Mouse (Mus musculus) intestine, embryonic 15.5 days (tissue): Measurements from ENCODE around the gene Fam131a. TPM values are rescaled to one million over a fixed set of nuclear protein-coding genes. Genes with fewer than 3 reads are reported as not detected.

ENCODE experiments used
- ATAC-seq: fragments of 200-750 bp; cut with Nextera tagmentation; 2 replicates; pipeline ENCODE4 v1.8.0; 2017; ENCODE audit warnings: moderate TSS enrichment, moderate library complexity
- H3K27ac ChIP-seq: fragments of 300-500 bp; sonication (generic); 2 replicates; pipeline ENCODE4 v1.5.1; 2015; ENCODE audit warnings: mild to moderate bottlenecking, inconsistent platforms
- H3K27me3 ChIP-seq: fragments of 300-500 bp; sonication (generic); replicated peaks from 2 replicates; pipeline ENCODE4 v1.6.1; 2015; ENCODE audit warnings: inconsistent platforms
- H3K36me3 ChIP-seq: fragments of 300-500 bp; sonication (generic); 2 replicates; pipeline ENCODE4 v1.6.1; 2015; ENCODE audit warnings: inconsistent platforms
- H3K4me1 ChIP-seq: fragments of 300-500 bp; sonication (generic); replicated peaks from 2 replicates; pipeline ENCODE4 v1.6.1; 2015; ENCODE audit warnings: inconsistent platforms
- H3K4me2 ChIP-seq: fragments of 300-500 bp; sonication (generic); replicated peaks from 2 replicates; pipeline ENCODE4 v1.6.1; 2015; ENCODE audit warnings: mild to moderate bottlenecking, inconsistent platforms
- H3K4me3 ChIP-seq: fragments of 300-500 bp; sonication (generic); replicated peaks from 2 replicates; pipeline ENCODE4 v1.5.1; 2015; ENCODE audit warnings: inconsistent platforms
- H3K9ac ChIP-seq: fragments of 300-500 bp; sonication (generic); 2 replicates; pipeline ENCODE4 v1.6.1; 2015; ENCODE audit warnings: inconsistent platforms
- H3K9me3 ChIP-seq: fragments of 300-500 bp; sonication (generic); 2 replicates; pipeline ENCODE4 v1.6.1; 2016; ENCODE audit warnings: inconsistent platforms
- WGBS: fragments of 180-500 bp; shearing (Covaris S2); methylation state at CpG from one replicate; pipeline ENCODE4 v1.1.7; 2015; 5-methylcytosine and 5-hydroxymethylcytosine counted together
- polyA plus RNA-seq: library from polyadenylated mRNA; unstranded; fragments of >200 nt; fragmentation: Nextera tagmentation; extraction: Ambion mirVana; gene quantifications from 2 replicates; pipeline ENCODE4 v1.2.1, GENCODE M21; 2015

Gene Fam131a
- polyA plus RNA-seq, 1 experiment from 2014 or later, result 6.7 TPM

DNA sequence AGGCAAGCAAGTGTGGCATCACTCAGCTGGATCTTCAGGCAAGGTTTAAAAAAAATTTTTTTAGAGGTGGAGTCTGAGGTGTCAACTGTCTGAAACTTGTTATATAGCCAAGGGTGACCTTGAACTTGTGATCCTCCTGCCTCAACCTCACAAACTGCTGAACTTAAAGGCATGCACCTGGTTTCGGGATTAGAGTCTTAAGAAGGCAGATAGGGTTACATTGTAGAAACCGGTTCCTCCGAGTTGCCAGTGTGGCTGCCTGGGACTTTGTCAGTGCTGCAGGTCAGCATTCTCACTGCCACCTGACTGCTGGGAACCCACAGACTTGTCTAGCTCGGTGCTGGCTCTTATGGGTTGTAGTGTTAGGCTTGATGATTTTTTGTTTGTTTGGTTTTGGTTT lies 30.2 kb downstream of the Fam131a start:
- Histone ChIP-seq H3K9ac (no peak overlapping the region), H3K9me3 (no peaks in the 10 kb centered on the region), H3K27ac (no peak overlapping the region), H3K36me3 (0 out of 2 replicates have a peak, but pooled peaks cover 7% of the 10 kb centered on the region), H3K4me3 (no peak overlapping the region), H3K4me2 (no peak overlapping the region), H3K4me1 (0 out of 2 replicates have a peak, but pooled peaks cover 4% of the 10 kb centered on the region), H3K27me3 (no peaks in the 10 kb centered on the region)
- no peak for ATAC-seq
- WGBS, result 45% methylated on average over 4 of the region's 4 CpGs

DNA sequence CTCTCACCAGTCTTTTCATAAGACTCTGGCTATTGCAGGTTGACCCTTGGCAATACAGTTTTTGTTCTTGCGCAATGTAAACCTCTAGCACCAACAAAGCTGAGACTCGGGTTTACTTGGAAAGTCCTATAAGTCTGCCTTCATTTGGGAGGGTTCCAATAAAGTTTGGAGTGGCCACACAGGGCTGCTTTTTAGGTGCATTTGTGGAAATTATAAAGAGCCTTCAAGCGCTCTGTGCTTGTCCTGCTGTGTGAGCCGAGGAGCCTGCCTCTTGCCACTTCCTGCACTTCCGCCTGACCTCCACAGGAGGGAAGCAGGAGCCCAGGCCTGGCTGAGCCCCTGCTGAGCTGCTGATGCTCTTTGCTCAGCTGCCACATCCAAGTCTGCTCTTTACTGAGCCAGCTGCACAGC lies 31.3 kb downstream of the Fam131a start:
- 0 out of 2 replicates have a peak, but pooled peaks cover 7% of the 10 kb centered on the region for H3K36me3 ChIP-seq
- peak; percentile 80 for ATAC-seq
- H3K27ac ChIP-seq, result no peak overlapping the region
- H3K27me3 ChIP-seq, result no peaks in the 10 kb centered on the region
- WGBS, result 33% methylated on average over 5 of the region's 5 CpGs
- H3K9ac ChIP-seq, result no peak overlapping the region
- H3K4me3 ChIP-seq, result no peak overlapping the region
- H3K9me3 ChIP-seq, result no peaks in the 10 kb centered on the region
- no peaks in the 10 kb centered on the region for H3K4me1 ChIP-seq
- H3K4me2 ChIP-seq, result no peak overlapping the region

DNA sequence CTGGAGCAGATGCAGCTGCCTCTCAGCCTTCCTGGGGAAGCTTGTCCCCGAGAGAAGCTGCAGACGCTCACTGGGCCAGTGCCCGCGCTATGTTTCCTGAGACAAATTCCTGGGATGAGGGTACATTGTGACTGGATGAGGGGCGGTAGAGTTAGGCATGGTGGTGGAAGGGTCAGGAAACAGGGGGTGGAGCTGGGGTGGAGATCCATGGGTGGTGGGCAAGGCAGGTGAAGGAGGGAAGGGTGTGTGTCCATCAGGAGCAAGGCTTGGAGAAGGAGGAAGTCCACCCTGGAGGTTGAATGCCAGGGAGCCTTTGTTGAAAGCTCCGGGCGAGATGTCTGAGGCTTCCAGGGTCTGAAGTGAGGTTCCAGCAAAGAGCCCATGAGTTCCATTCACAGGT lies 32.3 kb downstream of the Fam131a start:
- Histone ChIP-seq H3K4me3 (no peak overlapping the region), H3K4me1 (peaks cover 2% of the 10 kb centered on the region), H3K27ac (no peak overlapping the region), H3K36me3 (0 out of 2 replicates have a peak, but pooled peaks cover 4% of the 10 kb centered on the region), H3K27me3 (no peaks in the 10 kb centered on the region), H3K4me2 (no peak overlapping the region), H3K9ac (no peak overlapping the region), H3K9me3 (no peaks in the 10 kb centered on the region)
- no peak for ATAC-seq
- 78% methylated on average over 7 of the region's 7 CpGs for WGBS

DNA sequence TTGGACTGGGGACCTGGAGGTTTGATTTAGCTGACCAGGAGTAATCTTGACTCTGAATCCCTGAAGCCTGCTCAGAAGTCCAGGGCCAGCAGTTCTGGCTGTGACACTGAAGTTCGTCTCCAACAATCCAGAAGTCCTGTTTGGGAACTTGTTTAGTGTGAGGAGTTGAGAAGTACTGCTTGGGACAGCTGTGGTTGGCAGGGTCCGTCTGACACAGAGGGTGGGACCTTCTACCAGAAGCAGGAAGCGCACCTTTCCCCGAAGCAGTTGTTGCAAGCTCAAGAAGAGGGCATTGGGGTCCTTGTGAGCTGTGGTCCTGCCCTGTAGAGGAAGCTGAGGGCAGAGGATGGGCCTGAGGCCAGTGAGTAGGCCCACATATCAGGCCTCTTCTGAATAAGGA lies 32.7 kb downstream of the Fam131a start:
- no peak overlapping the region for H3K4me3 ChIP-seq
- H3K27ac ChIP-seq, result no peak overlapping the region
- ATAC-seq, result no peak

DNA sequence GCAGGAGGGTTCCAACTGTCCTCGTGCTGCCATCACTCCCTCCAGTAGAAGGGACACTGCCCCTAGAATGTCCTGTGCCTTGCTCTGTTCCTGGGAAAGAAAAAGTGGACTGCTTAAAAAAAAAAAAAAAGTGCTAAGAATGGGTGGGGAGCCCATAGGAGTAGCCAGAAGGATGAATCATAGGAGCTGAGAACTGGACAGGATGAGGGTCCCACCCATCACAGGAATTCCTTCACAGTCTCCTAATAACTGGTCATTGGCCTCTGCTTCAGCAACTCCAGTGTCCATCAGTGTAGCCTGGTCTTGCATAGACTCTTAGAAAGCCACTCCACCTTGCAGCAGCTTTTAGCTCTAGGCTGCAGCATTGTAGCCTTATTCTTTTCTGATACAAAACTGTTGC lies 33.3 kb downstream of the Fam131a start:
- H3K9ac ChIP-seq, result no peak overlapping the region
- no peaks in the 10 kb centered on the region for H3K9me3 ChIP-seq
- H3K36me3 ChIP-seq, result 0 out of 2 replicates have a peak, but pooled peaks cover 4% of the 10 kb centered on the region
- H3K4me1 ChIP-seq, result peaks cover 5% of the 10 kb centered on the region
- H3K4me2 ChIP-seq, result no peak overlapping the region
- 63% methylated on average over 1 of the region's 1 CpGs for WGBS
- H3K27me3 ChIP-seq, result no peaks in the 10 kb centered on the region
- H3K27ac ChIP-seq, result no peak overlapping the region
- no peak for ATAC-seq
- no peak overlapping the region for H3K4me3 ChIP-seq

More for the DNA sequence above, 32.7 kb downstream of the Fam131a start:
- Histone ChIP-seq H3K27me3 (no peaks in the 10 kb centered on the region), H3K9me3 (no peaks in the 10 kb centered on the region), H3K4me1 (peaks cover 5% of the 10 kb centered on the region), H3K4me2 (no peak overlapping the region), H3K36me3 (0 out of 2 replicates have a peak, but pooled peaks cover 4% of the 10 kb centered on the region), H3K9ac (no peak overlapping the region)
- WGBS, result 75% methylated on average over 4 of the region's 4 CpGs

DNA sequence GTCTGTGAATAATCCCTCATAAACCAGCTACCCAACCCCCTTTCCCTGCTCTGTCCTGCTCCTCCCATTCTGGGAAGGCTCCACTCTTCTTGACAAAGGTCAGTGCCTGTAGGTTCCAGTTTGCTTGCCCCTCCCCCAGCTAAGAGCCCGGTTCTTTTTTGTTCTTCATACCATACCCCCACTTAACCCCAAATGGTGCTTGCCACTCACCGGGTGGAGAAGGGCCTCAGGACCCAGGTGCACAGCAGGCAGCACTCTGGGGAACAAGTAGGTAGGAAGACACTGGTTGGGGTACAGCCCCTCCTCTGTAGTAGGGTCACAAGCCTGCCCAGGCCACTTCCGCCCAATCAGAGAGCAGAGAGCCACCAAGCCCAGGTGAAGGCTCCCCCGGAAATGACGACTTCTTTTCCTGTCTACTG lies 37.3 kb downstream of the Fam131a start:
- no peaks in the 10 kb centered on the region for H3K9me3 ChIP-seq
- 32% methylated on average over 5 of the region's 5 CpGs for WGBS
- peaks cover 14% of the 10 kb centered on the region for H3K27me3 ChIP-seq
- no peaks in the 10 kb centered on the region for H3K36me3 ChIP-seq
- ATAC-seq, result peak; percentile 67
- H3K27ac ChIP-seq, result no peak overlapping the region
- peaks cover 18% of the 10 kb centered on the region for H3K4me1 ChIP-seq
- H3K4me3 ChIP-seq, result no peak overlapping the region
- peak overlapping the region; percentile 30; the same call in 1 of the 2 replicates for H3K4me2 ChIP-seq
- H3K9ac ChIP-seq, result no peak overlapping the region

DNA sequence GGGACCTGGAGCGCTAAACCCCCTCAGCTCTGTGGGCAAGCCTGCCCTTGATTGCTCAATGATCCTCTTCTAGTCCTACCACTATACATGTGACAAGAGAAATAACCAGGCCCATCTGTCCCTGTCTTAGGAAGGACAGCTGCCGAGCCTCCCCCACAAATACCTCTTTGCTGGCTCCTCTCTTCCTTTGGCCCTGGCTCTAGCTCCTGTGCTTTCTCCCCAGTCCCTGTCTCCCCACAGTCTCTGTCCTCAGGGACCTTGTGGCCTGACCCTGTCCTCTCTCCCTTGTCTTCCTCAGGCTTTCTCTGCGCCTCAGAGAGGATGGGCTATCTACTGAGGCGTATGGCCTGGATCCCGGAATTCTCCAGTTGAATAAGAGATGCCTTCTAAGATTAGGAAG lies 38.6 kb downstream of the Fam131a start:
- no peak overlapping the region for H3K4me2 ChIP-seq
- ATAC-seq, result no peak
- H3K4me1 ChIP-seq, result peaks cover 18% of the 10 kb centered on the region
- H3K9ac ChIP-seq, result no peak overlapping the region
- peaks cover 26% of the 10 kb centered on the region for H3K27me3 ChIP-seq
- H3K9me3 ChIP-seq, result no peaks in the 10 kb centered on the region
- H3K36me3 ChIP-seq, result no peaks in the 10 kb centered on the region
- no peak overlapping the region for H3K4me3 ChIP-seq
- H3K27ac ChIP-seq, result no peak overlapping the region
- WGBS, result 69% methylated on average over 5 of the region's 5 CpGs

DNA sequence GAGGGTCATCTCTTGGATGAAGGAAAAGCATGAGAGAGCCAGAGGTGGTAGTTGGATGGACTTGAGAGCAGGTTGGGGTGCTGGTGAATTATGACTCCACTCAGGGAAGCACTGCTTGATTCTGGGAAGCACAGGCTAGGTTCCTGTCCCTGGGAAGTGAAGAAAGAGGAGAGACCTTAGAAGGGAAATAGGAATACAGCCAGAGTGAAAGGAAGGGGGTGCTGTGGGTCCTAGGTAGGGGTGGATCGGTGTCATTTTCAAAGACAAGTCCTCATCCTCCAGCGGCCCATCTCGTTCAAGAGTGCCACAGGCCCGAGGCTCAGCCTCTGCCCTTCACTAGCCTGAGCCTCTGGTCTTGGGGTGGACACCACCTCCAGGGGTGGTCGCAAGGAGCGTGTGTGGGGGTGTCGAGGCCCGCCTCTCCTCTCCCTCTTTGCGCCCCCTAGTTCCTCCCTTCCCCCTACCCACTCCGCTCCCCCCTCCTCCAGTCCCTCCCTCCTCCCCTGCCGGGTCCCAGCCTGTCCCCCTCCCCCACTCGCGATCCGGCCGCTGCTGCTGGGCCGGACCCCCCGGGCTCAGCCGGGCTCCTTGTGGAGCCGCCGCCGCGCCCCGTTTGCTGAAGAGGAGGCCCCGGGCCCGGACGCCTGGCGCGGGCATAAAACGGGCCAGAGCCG lies 39.3 kb downstream of the Fam131a start:
- Histone ChIP-seq H3K4me2 (peak overlapping the region; percentile 99), H3K27me3 (peaks cover 26% of the 10 kb centered on the region), H3K36me3 (no peaks in the 10 kb centered on the region), H3K27ac (peak overlapping the region; percentile 78), H3K9me3 (no peaks in the 10 kb centered on the region), H3K4me1 (peaks cover 18% of the 10 kb centered on the region), H3K4me3 (peak overlapping the region; percentile 65), H3K9ac (peak overlapping the region; percentile 76)
- ATAC-seq, result peak; percentile 29
- WGBS, result 5% methylated on average over 21 of the region's 30 CpGs

DNA sequence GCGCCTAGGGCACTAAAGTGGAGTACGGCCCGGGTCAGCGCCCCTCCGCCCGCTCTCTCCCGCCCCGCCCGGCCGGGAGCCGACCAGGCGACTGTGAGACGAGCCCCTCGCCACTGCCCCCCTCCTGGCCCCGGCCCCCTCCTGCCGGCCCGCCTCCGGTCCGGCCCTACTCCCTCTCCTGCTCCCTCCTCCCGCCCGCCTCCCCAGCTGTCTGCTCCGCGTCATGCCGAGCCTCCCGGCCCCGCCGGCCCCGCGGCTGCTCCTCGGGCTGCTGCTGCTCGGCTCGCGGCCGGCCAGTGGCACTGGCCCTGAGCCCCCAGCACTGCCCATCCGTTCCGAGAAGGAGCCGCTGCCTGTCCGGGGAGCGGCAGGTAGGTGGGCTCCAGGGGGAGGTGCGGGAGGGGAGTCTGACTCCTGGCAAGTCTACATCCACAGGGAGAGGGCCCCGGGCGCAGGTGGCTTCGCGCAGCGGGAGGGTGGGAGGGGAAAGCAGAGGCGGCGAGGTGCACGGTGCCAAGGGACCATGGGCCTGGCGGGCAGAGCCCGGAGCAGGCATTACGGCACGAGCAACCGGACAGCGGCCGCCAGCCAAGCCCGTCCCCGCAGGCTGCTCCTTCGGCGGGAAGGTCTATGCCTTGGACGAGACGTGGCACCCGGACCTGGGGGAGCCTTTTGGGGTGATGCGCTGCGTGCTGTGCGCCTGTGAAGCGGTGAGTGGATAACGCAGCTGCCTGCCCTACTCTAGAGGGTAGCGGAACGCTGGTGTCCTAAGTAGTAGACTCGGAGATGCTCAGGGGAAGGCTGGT lies 40.1 kb downstream of the Fam131a start, which contains the start of gene Chrd:
Gene Chrd, plus strand, starts transcription at position 203 of the 806 bp plus-strand sequence.
- Histone ChIP-seq H3K27me3 (peaks cover 26% of the 10 kb centered on the region), H3K27ac (peak within 1 kb of the TSS; percentile 78), H3K36me3 (no peaks in the 10 kb centered on the region), H3K4me1 (peaks cover 18% of the 10 kb centered on the region), H3K4me2 (peak within 1 kb of the TSS; percentile 99), H3K4me3 (peak within 1 kb of the TSS; percentile 65), H3K9ac (peak within 1 kb of the TSS; percentile 76), H3K9me3 (no peaks in the 10 kb centered on the region)
- peak; percentile 83 for ATAC-seq
- under 1% methylated on average over 62 of the region's 70 CpGs for WGBS

DNA sequence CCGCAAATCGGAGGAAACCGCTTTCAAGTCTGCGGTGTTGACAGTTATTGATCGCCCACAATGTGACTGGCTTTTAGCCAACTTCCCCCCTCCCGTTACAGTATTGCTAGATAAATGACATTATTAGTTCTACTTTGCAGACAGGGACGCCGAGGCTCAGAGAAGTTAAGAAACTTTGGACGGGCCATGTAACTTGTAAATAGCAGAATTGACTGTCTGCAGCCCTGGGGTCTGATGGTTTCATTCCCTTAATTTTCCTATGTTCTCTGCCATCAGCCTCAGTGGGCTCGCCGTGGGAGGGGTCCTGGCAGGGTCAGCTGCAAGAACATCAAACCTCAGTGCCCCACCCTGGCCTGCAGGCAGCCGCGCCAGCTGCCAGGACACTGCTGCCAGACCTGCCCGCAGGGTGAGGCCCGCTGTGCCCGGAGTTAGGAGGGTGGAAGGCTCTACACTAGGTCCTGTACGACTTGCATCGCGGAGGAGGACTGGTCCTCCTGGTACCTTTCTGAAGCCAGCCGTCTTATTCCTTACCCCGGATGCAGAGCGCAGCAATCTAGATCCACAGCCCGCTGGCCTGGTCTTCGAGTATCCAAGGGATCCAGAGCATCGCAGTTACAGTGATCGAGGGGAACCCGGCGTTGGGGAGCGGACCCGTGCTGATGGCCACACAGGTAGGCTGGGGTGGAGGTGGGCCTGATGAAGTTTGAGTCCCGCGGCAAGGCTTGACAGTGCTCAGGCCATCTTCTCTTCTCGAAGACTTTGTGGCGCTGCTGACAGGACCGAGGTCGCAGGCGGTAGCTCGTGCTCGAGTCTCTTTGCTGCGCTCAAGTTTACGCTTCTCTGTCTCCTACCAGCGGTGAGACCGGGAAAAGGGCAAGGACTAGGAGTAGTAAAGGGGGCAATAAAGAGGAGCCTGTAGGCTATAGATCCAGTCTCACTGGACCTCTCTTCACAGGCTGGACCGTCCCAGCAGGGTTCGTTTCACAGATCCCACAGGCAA lies 41.0 kb downstream of the Fam131a start, which contains the start of gene Thpo:
Gene Thpo, minus strand, starts transcription at position 781 of the 1,000 bp plus-strand sequence.
- Histone ChIP-seq H3K4me2 (peak within 1 kb of the TSS; percentile 99), H3K27me3 (peaks cover 26% of the 10 kb centered on the region), H3K36me3 (no peaks in the 10 kb centered on the region), H3K27ac (no peak within 1 kb of the TSS), H3K9ac (peak within 1 kb of the TSS; percentile 76), H3K9me3 (no peaks in the 10 kb centered on the region), H3K4me3 (peak within 1 kb of the TSS; percentile 65), H3K4me1 (peaks cover 18% of the 10 kb centered on the region)
- whole genome bisulfite sequencing, result 5% methylated on average over 45 of the region's 45 CpGs
- no peak for ATAC-seq

DNA sequence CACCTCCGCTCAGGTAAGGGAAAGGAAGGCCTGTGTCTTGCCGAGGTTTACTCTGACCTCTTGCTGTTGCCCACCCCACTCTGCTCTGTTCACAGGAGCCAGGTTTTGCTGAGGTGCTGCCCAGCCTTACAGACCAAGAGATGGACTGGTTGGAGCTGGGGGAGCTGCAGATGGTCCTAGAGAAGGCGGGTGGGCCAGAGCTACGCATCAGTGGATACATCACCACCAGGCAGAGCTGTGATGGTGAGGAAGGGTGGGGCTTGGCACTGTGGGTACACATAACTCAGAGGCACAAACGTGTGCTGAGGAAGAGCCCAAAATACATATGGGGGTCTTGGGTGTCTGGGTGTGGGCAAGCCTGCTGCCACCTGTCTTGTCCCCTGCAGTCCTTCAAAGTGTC lies 42.6 kb downstream of the Fam131a start:
- Histone ChIP-seq H3K9ac (no peak overlapping the region), H3K36me3 (no peaks in the 10 kb centered on the region), H3K4me2 (no peak overlapping the region), H3K4me1 (peaks cover 13% of the 10 kb centered on the region), H3K9me3 (no peaks in the 10 kb centered on the region), H3K4me3 (no peak overlapping the region), H3K27me3 (peaks cover 26% of the 10 kb centered on the region), H3K27ac (no peak overlapping the region)
- no peak for ATAC-seq
- WGBS, result 82% methylated on average over 5 of the region's 5 CpGs
